Mouse (Mus musculus): ENCODE data around the gene Trim8. TPM values are rescaled to one million over a fixed set of nuclear protein-coding genes. Genes with fewer than 3 reads are reported as not detected.
A peak's percentile ranks its signal among the peaks of the same experiment; 100 is the strongest.

The Trim8 gene
- total and polyA plus RNA-seq, 2 experiments: 7.3 to 20.0 TPM

GRCm38 (mm10) chr19:46523480-46524151 lies 22.1 kb downstream of the Trim8 start:
- H3K27me3 ChIP-seq (ENCODE audit: control insufficient read depth, insufficient read depth, low read length): no peaks in the 10 kb centered on the region
- H3K36me3 ChIP-seq (ENCODE audit: control insufficient read depth, insufficient read depth, low read length): no peaks in the 10 kb centered on the region
- 26% methylated on average over 20 of the region's 20 CpGs for WGBS
- no peak overlapping the region for H3K9ac ChIP-seq (ENCODE audit: low read depth, low read length)
- 0 out of 2 replicates have a peak overlapping the region, but pooled peaks have one; percentile 12 for H3K27ac ChIP-seq (replicated peaks; ENCODE audit: insufficient read depth, low read depth, low read length)
- H3K4me1 ChIP-seq (ENCODE audit: control insufficient read depth, insufficient read depth, low read length): peaks cover 8% of the 10 kb centered on the region
- no peak for TF ChIP-seq POLR2A (IDR thresholded peaks at IDR 0.05; ENCODE audit: extremely low read depth, insufficient read depth, low read length)
- H3K4me3 ChIP-seq (ENCODE audit: insufficient read depth, low read depth, low read length): no peak overlapping the region
- H3K79me2 ChIP-seq (ENCODE audit: control insufficient read depth, insufficient read depth, low read length): no peaks in the 10 kb centered on the region
- DNase-seq (ENCODE audit: extremely low read depth, low read depth, low spot score): no peak

DNA sequence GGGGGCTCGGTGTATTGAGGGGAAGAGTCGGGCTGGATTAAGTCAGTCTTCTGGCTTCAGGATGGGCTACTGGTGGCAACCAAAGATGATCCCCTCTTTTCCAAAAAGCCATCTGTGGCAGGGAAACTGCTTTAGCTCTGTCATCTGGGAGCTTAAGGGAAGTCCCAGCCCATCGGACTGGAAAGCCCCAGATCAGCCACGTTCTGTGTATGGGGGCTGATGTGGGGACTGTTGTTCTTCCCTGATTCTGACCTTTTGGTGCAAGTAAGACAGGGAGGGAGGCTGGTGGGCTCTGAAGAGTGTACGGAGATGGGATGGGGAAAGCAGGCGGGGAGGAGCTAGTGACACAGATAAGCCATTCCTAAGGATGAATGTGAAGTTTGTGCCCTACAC lies 22.6 kb downstream of the Trim8 start:
- Histone ChIP-seq H3K9ac (ENCODE audit: low read depth, low read length) (no peak overlapping the region), H3K36me3 (ENCODE audit: control insufficient read depth, insufficient read depth, low read length) (no peaks in the 10 kb centered on the region), H3K27me3 (ENCODE audit: control insufficient read depth, insufficient read depth, low read length) (no peaks in the 10 kb centered on the region), H3K4me1 (ENCODE audit: control insufficient read depth, insufficient read depth, low read length) (peaks cover 10% of the 10 kb centered on the region), H3K79me2 (ENCODE audit: control insufficient read depth, insufficient read depth, low read length) (no peaks in the 10 kb centered on the region), H3K4me3 (ENCODE audit: insufficient read depth, low read depth, low read length) (no peak overlapping the region), H3K27ac (replicated peaks; ENCODE audit: insufficient read depth, low read depth, low read length) (no peak overlapping the region)
- 27% methylated on average over 6 of the region's 6 CpGs for WGBS
- TF ChIP-seq POLR2A (IDR thresholded peaks at IDR 0.05; ENCODE audit: extremely low read depth, insufficient read depth, low read length) (no peak), CTCF (IDR thresholded peaks at IDR 0.05; ENCODE audit: low read depth, low read length) (no peak)
- DNase-seq (ENCODE audit: extremely low read depth, low read depth, low spot score): no peak

DNA sequence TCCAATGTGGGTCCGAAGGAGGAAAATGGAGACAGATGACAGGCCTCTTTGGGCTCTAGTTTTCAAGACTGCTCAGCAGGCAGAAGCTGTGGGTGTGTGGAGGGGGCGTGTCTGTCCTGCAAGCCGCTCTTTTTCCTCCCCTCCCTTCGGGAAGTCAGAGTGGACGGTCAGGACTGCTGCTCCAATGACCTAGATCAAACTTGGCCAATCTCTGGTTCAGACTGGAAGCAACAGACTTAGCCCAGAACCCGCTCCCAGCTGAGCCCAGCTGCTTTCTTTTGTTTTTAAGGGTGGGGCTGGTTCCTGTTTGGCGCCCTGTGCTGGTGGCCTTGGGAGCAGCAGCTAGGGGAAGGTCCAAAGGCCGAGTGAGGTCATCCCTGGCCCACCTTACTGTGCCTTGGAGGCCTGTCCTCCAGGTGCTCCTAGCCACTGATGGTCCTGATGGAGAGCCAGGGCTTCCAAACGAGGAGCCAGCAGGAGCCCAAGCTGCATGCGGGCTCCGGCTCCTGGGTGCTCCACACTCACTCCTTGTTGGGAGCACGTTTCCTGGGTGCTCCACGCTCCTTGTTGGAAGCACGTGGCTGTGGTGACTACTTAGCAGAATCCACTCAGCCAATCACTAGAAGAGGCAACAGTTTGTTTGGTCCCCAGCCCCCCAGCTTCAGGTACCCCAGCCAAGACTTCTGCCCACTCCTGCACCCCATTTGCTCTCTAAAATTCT lies 23.3 kb downstream of the Trim8 start:
- 25% methylated on average over 14 of the region's 14 CpGs for WGBS
- H3K4me3 ChIP-seq (ENCODE audit: insufficient read depth, low read depth, low read length): no peak overlapping the region
- peaks cover 10% of the 10 kb centered on the region for H3K4me1 ChIP-seq (ENCODE audit: control insufficient read depth, insufficient read depth, low read length)

GRCm38 (mm10) chr19:46525691-46526631 lies 24.5 kb downstream of the Trim8 start:
- 92% methylated on average over 10 of the region's 10 CpGs for WGBS
- no peaks in the 10 kb centered on the region for H3K36me3 ChIP-seq (ENCODE audit: control insufficient read depth, insufficient read depth, low read length)
- H3K27ac ChIP-seq (replicated peaks; ENCODE audit: insufficient read depth, low read depth, low read length): no peak overlapping the region
- no peaks in the 10 kb centered on the region for H3K79me2 ChIP-seq (ENCODE audit: control insufficient read depth, insufficient read depth, low read length)
- DNase-seq (ENCODE audit: extremely low read depth, low read depth, low spot score): no peak
- peaks cover 13% of the 10 kb centered on the region for H3K4me1 ChIP-seq (ENCODE audit: control insufficient read depth, insufficient read depth, low read length)
- H3K4me3 ChIP-seq (ENCODE audit: insufficient read depth, low read depth, low read length): no peak overlapping the region
- no peaks in the 10 kb centered on the region for H3K27me3 ChIP-seq (ENCODE audit: control insufficient read depth, insufficient read depth, low read length)
- H3K9ac ChIP-seq (ENCODE audit: low read depth, low read length): no peak overlapping the region
- TF ChIP-seq POLR2A (IDR thresholded peaks at IDR 0.05; ENCODE audit: extremely low read depth, insufficient read depth, low read length) (no peak), CTCF (IDR thresholded peaks at IDR 0.05; ENCODE audit: low read depth, low read length) (no peak)

More for the DNA sequence above, 23.3 kb downstream of the Trim8 start:
- peak; percentile 61 for DNase-seq (ENCODE audit: extremely low read depth, low read depth, low spot score)
- Histone ChIP-seq H3K27ac (replicated peaks; ENCODE audit: insufficient read depth, low read depth, low read length) (no peak overlapping the region), H3K27me3 (ENCODE audit: control insufficient read depth, insufficient read depth, low read length) (no peaks in the 10 kb centered on the region), H3K9ac (ENCODE audit: low read depth, low read length) (no peak overlapping the region; the same call in 1 of the 2 replicates), H3K36me3 (ENCODE audit: control insufficient read depth, insufficient read depth, low read length) (no peaks in the 10 kb centered on the region), H3K79me2 (ENCODE audit: control insufficient read depth, insufficient read depth, low read length) (no peaks in the 10 kb centered on the region)
- TF ChIP-seq CTCF (IDR thresholded peaks at IDR 0.05; ENCODE audit: low read depth, low read length) (no peak; the same call in 1 of the 2 replicates), POLR2A (IDR thresholded peaks at IDR 0.05; ENCODE audit: extremely low read depth, insufficient read depth, low read length) (no peak)

GRCm38 (mm10) chr19:46527632-46528528 lies 26.4 kb downstream of the Trim8 start:
- no peak for TF ChIP-seq POLR2A (IDR thresholded peaks at IDR 0.05; ENCODE audit: extremely low read depth, insufficient read depth, low read length)
- TF ChIP-seq CTCF (IDR thresholded peaks at IDR 0.05; ENCODE audit: low read depth, low read length): no peak
- Histone ChIP-seq H3K27ac (replicated peaks; ENCODE audit: insufficient read depth, low read depth, low read length) (no peak overlapping the region), H3K79me2 (ENCODE audit: control insufficient read depth, insufficient read depth, low read length) (no peaks in the 10 kb centered on the region), H3K9ac (ENCODE audit: low read depth, low read length) (no peak overlapping the region), H3K27me3 (ENCODE audit: control insufficient read depth, insufficient read depth, low read length) (no peaks in the 10 kb centered on the region), H3K4me1 (ENCODE audit: control insufficient read depth, insufficient read depth, low read length) (peaks cover 13% of the 10 kb centered on the region), H3K36me3 (ENCODE audit: control insufficient read depth, insufficient read depth, low read length) (no peaks in the 10 kb centered on the region), H3K4me3 (ENCODE audit: insufficient read depth, low read depth, low read length) (no peak overlapping the region)
- 74% methylated on average over 17 of the region's 17 CpGs for WGBS
- no peak for DNase-seq (ENCODE audit: extremely low read depth, low read depth, low spot score)
